Mouse (Mus musculus) forebrain, postnatal 0 days (tissue): Measurements from ENCODE around the gene Grn. TPM values are rescaled to one million over a fixed set of nuclear protein-coding genes. Genes with fewer than 3 reads are reported as not detected.

Experiments used
- ATAC-seq: fragments of 200-750 bp; cut with Nextera tagmentation; 2 replicates; pipeline ENCODE4 v1.8.0; 2017; ENCODE audit warnings: mild to moderate bottlenecking, moderate library complexity
- DNase-seq: peaks from one replicate; pipeline ENCODE4 v3.0.0-alpha.2; 2015
- H3K27ac ChIP-seq: fragments of 300-500 bp; sonication (generic); 2 replicates; pipeline ENCODE4 v1.5.1; 2014; ENCODE audit warnings: low read depth, mild to moderate bottlenecking, antibody characterized with exemption, low read length, moderate library complexity, mixed read lengths
- H3K27me3 ChIP-seq: fragments of 300-500 bp; sonication (generic); 2 replicates; pipeline ENCODE4 v1.6.1; 2014; ENCODE audit warnings: mild to moderate bottlenecking, low read length, mixed read lengths; ENCODE audit not compliant: insufficient read depth
- H3K36me3 ChIP-seq: fragments of 300-500 bp; sonication (generic); 2 replicates; pipeline ENCODE4 v1.6.1; 2014; ENCODE audit warnings: mild to moderate bottlenecking, moderate library complexity; ENCODE audit not compliant: insufficient read depth
- H3K4me1 ChIP-seq: fragments of 300-500 bp; sonication (generic); 2 replicates; pipeline ENCODE4 v1.6.1; 2014; ENCODE audit warnings: antibody characterized with exemption; ENCODE audit not compliant: insufficient read depth
- H3K4me2 ChIP-seq: fragments of 300-500 bp; sonication (generic); 2 replicates; pipeline ENCODE4 v1.6.1; 2014; ENCODE audit warnings: low read depth, mild to moderate bottlenecking, moderate library complexity
- H3K4me3 ChIP-seq: fragments of 300-500 bp; sonication (generic); 2 replicates; pipeline ENCODE4 v1.5.1; 2014; ENCODE audit warnings: low read depth, low read length, mixed read lengths
- H3K9ac ChIP-seq: fragments of 300-500 bp; sonication (generic); 2 replicates; pipeline ENCODE4 v1.6.1; 2014; ENCODE audit warnings: mild to moderate bottlenecking
- H3K9me3 ChIP-seq: fragments of 300-500 bp; sonication (generic); 2 replicates; pipeline ENCODE4 v1.6.1; 2016; ENCODE audit warnings: low read length
- CTCF ChIP-seq: sonication (generic); IDR thresholded peaks from 2 replicates; pipeline ENCODE4 v1.5.1; 2016; ENCODE audit warnings: antibody characterized with exemption, control low read depth, low read depth
- WGBS: fragments of 180-500 bp; shearing (Covaris S2); extraction: QIAGEN DNeasy Blood & Tissue Kit; methylation state at CpG from one replicate; pipeline ENCODE4 v1.1.7; 2014; 5-methylcytosine and 5-hydroxymethylcytosine counted together
- polyA plus RNA-seq: library from polyadenylated mRNA; unstranded; fragments of >200 nt; fragmentation: Nextera tagmentation; extraction: Ambion mirVana; gene quantifications from 2 replicates; pipeline ENCODE4 v1.2.1, GENCODE M21; 2015
- total RNA-seq: library from RNA; depleted of rRNA; stranded (reverse); fragments of >200 nt; gene quantifications from 2 replicates; pipeline ENCODE4 v1.2.3, GENCODE M21; 2014

Grn gene
- total and polyA plus RNA-seq, 2 experiments from 2014 or later: 66.2 to 86.6 TPM

- H3K27me3 ChIP-seq: no peaks in the 10 kb centered on the region
- H3K9ac ChIP-seq: no peak overlapping the region
- peak; percentile 61 for ATAC-seq
- H3K4me3 ChIP-seq: no peak overlapping the region
- 3% methylated on average over 7 of the region's 7 CpGs for WGBS
- DNase-seq: peak; percentile 94
- TF ChIP-seq CTCF: peak; percentile 96
- no peak overlapping the region for H3K4me2 ChIP-seq
- H3K27ac ChIP-seq: no peak overlapping the region
- H3K9me3 ChIP-seq: no peaks in the 10 kb centered on the region
- peaks cover 12% of the 10 kb centered on the region for H3K4me1 ChIP-seq
- peaks cover 53% of the 10 kb centered on the region for H3K36me3 ChIP-seq
Observed at GRCm38 (mm10) chr11:102434406-102434805, 4.3 kb downstream of the Grn start.

GRCm38 (mm10) chr11:102434816-102435705 lies 4.9 kb downstream of the Grn start:
- H3K36me3 ChIP-seq: peaks cover 59% of the 10 kb centered on the region
- no peak overlapping the region for H3K4me2 ChIP-seq
- no peak overlapping the region for H3K4me3 ChIP-seq
- TF ChIP-seq CTCF: no peak
- H3K27me3 ChIP-seq: no peaks in the 10 kb centered on the region
- WGBS: 93% methylated on average over 11 of the region's 11 CpGs
- no peak overlapping the region for H3K27ac ChIP-seq
- ATAC-seq (no peak), DNase-seq (no peak)
- H3K9me3 ChIP-seq: no peaks in the 10 kb centered on the region
- H3K9ac ChIP-seq: no peak overlapping the region
- peaks cover 12% of the 10 kb centered on the region for H3K4me1 ChIP-seq

GRCm38 (mm10) chr11:102435754-102436470 lies 5.8 kb downstream of the Grn start:
- H3K36me3 ChIP-seq: peaks cover 67% of the 10 kb centered on the region
- TF ChIP-seq CTCF: no peak
- peaks cover 12% of the 10 kb centered on the region for H3K4me1 ChIP-seq
- no peak overlapping the region for H3K4me3 ChIP-seq
- ATAC-seq (no peak), DNase-seq (no peak)
- H3K4me2 ChIP-seq: no peak overlapping the region
- WGBS: 88% methylated on average over 18 of the region's 18 CpGs
- no peak overlapping the region for H3K27ac ChIP-seq
- H3K27me3 ChIP-seq: no peaks in the 10 kb centered on the region
- H3K9me3 ChIP-seq: no peaks in the 10 kb centered on the region
- no peak overlapping the region for H3K9ac ChIP-seq

- Histone ChIP-seq H3K9me3 (no peaks in the 10 kb centered on the region), H3K4me3 (no peak overlapping the region), H3K9ac (no peak overlapping the region), H3K4me1 (peaks cover 12% of the 10 kb centered on the region), H3K4me2 (no peak overlapping the region), H3K27me3 (no peaks in the 10 kb centered on the region), H3K36me3 (peaks cover 70% of the 10 kb centered on the region), H3K27ac (no peak overlapping the region)
- WGBS: 75% methylated on average over 10 of the region's 10 CpGs
- no peak for TF ChIP-seq CTCF
- DNase-seq (peak; percentile 10), ATAC-seq (no peak)
Observed at GRCm38 (mm10) chr11:102436471-102436790, 6.3 kb downstream of the Grn start.

- peak overlapping the region; percentile 55 for H3K4me2 ChIP-seq
- peak overlapping the region; percentile 64 for H3K27ac ChIP-seq
- H3K27me3 ChIP-seq: no peaks in the 10 kb centered on the region
- WGBS: 9% methylated on average over 87 of the region's 87 CpGs
- H3K4me3 ChIP-seq: peak overlapping the region; percentile 25
- ATAC-seq (peak; percentile 26), DNase-seq (peak; percentile 75)
- H3K4me1 ChIP-seq: peaks cover 12% of the 10 kb centered on the region
- peak overlapping the region; percentile 47 for H3K9ac ChIP-seq
- peaks cover 76% of the 10 kb centered on the region for H3K36me3 ChIP-seq
- H3K9me3 ChIP-seq: no peaks in the 10 kb centered on the region
- TF ChIP-seq CTCF: peak; percentile 50
Observed at GRCm38 (mm10) chr11:102437120-102438061, 7.3 kb downstream of the Grn start.

GRCm38 (mm10) chr11:102438212-102439092 lies 8.3 kb downstream of the Grn start:
- Histone ChIP-seq H3K27ac (peak overlapping the region; percentile 64; the same call in 1 of the 2 replicates), H3K27me3 (no peaks in the 10 kb centered on the region), H3K4me1 (peaks cover 12% of the 10 kb centered on the region), H3K9me3 (no peaks in the 10 kb centered on the region), H3K9ac (peak overlapping the region; percentile 47), H3K4me3 (peak overlapping the region; percentile 25), H3K36me3 (peaks cover 77% of the 10 kb centered on the region), H3K4me2 (peak overlapping the region; percentile 55)
- ATAC-seq (peak; percentile 47), DNase-seq (peak; percentile 87)
- 12% methylated on average over 77 of the region's 77 CpGs for WGBS
- peak; percentile 82 for TF ChIP-seq CTCF
